Mouse (Mus musculus) cerebellum, postnatal 14 days (tissue): Measurements from ENCODE around the gene Anxa11.
"Not testable (repeated sequence)": the region's sequence is repeated elsewhere in the genome, so short reads cannot be mapped to it uniquely, and the experiment has no call there.

Experiments used
- DNase-seq, 2 experiments: peaks; one replicate each; pipeline ENCODE4 v3.0.0; 2021; ENCODE audit warnings: mixed read lengths in 2 of 2

The Anxa11 gene

DNA sequence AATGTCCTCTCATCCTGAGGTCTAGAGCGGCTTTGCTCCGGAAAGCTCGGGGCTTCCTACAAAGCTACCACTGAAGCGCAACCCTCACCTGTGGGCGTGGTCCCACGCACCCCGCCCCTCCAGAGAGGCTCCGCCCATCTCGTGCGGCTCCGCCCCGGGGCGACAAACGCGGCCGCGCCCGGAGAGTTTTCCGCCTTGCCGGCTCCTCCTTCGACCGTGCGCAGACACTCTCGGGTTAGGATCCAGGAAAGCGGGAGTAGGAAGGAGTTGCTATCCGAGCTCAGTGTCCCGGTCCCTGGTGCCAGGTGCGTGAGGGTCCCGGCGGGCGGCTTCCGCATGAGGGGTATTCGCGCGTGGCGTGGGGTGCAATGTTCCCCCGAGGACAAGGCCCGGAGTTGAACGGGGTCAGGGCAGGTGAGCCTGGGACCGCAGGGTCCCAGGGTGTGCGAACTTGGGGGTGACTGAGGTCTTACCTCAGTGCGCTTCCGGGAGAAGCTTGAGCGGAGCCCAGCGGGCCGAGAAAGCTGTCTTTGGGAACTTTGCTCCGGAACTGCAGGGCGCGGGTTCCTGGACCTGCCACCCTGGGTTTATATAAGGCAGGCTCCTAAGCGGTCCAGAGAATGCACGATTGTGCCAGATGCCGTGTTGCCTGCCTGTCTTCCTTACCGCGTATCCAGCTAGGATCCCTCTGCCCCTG, at the start of gene Anxa11:
Gene Anxa11, plus strand, starts transcription at position 166 of the 697 bp plus-strand sequence.
- DNase-seq, result peak; percentile 43 to 58

DNA sequence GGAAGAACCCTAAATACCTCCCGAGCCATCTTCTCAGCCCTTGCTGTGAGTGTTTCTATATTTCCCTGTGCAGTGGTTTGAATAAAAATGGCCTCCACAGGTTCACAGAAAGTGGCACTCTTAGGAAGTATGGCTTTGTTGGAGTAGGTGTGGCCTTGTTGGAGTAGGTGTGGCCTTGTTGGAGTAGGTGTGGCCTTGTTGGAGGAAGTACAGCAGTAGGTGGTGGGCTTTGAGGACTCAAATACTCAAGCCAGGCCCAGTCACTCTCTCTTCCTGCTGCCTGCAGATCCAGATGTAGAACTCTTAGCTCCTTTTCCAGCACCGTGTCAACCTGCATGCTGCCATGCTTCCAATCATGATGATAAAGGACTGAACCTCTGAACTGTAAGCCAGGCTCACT, 47.6 kb upstream of the Anxa11 start:
- DNase-seq, result no peak

DNA sequence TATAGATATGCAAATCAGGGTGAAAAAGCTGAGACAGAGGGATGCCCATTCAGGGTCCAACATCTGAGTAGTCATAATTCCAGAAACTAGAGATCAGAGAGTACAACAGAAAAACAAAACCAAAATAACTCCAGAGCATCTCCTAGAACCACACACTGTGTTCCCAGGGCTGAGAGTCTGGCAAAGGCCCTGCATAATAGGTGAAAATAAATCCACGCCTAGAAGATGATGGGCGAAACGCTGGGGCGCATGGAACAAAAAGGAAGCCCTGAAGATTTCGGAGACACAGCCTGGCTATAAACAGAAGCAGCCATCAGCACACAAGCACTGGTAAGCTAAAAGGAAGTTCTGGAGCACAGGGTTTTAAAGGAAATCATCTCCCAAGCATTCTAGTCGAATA, 46.9 kb upstream of the Anxa11 start:
- DNase-seq, result no peak

DNA sequence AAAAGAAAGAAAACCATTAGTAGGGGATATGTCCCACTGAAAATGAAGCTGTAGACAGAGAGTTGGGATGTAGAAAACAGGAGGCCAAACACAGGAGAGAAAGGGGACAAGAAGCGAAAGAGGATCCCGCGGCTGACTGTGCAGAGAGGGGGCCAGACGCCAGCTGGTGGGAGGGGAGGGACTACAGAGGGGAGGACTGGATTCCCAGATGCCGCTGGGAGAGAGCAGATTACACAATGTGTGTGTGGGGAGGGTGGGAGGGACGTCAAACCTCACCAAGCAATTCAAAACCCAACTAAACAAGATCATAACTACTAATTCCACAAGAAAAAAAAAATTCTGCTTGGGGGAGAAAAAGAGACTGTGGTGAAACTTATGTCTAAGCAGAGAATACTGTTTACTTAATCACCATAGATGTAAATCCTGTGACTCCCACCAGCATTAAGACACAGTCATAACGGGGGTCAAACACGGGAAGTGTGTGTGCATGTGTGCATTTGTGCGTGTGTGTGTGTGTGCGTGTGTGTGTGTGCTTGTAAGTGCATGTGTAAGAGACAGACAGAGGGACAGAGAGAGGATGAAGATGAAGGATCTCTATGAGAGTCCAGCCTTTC, 46.3 kb upstream of the Anxa11 start:
- DNase-seq, result peak; percentile 32 to 52

DNA sequence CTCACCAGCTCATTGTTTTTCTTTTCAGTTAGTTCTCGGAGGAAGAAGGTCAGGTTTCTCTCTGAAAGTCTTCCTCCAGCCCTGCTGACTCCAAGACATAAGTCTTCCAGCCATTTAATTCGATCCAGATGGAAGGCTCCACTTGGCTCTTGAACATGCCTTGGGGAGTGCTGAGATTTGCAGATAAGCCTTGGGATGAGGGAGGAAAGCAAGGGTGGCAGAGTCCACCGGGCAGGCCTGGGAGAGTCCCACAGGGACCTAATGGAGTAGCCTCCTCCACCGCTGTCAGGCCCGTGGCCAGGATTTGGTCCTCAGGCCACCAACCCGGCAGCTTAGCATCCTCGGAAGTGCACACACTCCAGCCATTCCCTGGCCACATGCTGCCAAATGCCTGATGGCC, 45.3 kb upstream of the Anxa11 start:
- DNase-seq, result no peak

DNA sequence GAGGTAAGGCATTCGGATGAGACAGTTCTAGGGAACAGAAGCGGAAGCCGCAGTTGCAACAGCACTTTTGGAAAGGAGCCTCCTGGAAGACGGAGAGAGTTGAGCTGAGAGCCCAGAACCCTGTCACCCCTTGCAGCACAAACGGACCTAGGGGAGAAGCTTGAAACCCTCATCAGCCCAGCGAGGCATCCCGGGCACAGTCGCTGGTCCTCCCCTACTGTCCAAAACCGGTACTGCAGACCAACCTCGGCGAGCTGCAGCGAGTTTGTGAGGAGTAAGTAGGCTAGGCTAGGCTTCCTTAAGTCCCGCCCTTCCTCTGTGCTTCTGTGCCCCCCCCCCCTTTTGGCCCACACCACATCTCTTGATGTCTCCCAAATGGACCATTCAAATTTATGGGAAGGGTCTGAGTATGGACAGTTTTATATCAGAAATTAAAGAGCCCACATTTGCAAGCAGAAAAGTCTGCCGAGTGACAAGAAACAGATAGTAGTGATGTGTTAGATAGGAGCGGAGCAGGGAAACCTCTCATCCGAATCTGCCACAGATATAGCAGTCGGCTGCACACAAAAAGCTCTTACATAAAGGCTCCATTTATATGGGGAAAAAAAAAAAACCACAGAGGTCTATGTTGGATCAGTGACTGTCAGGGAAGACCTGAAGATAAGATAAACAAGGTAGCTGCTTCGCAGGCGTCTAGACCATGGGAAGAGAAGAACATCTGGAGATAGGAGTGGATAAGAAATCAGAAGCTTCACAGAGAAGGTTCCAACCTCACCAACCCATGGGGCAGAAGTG, 41.6 kb upstream of the Anxa11 start:
- DNase-seq, result peak; percentile 89 to 92

DNA sequence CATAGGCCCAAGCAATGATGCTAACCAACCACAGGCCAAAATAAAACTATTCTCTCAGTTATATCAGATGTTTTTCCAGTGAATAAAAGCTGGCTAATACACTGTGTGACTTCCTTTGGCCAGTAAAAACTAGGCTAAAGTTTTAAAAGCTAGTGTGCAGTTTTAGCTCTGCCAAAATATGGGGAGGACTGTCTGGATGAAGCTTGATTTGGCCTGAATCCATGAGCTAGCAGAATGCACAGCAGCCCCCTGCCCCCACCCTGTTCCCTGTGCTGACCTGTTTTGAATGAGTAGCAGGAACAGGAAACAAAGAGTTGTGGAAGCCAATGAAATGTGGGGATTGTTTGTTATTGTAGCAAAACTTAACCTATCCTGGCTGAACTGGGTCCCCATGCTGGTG, 39.4 kb upstream of the Anxa11 start:
- no peak for DNase-seq

DNA sequence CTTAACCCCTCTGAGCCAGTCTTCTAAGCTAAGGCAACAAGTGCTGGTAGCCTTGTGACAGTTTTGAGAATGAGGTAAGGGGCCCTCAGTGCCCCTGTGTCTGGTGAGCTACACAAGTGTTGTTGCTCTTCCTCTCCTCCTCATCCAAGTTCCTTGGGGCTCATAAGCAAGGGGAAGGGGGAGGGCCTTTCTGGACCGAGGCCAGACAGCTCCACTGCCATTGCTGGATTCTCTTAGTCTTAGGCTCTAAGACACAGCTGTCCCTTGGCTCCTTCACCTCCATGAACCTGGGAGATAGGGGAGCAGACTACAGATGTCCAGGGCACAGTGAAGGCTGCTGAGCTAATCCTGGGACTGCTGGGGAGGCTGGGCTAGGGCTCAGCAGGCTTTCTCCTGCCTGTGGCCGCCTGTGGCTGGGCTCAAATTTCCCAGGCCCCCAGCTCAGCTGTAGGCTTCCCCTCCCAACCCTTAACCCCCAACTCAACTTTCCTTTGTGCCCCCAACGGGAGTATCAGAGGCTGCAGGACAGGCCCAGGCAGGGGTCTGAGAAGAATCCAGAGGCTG, 38.6 kb upstream of the Anxa11 start:
- no peak for DNase-seq

DNA sequence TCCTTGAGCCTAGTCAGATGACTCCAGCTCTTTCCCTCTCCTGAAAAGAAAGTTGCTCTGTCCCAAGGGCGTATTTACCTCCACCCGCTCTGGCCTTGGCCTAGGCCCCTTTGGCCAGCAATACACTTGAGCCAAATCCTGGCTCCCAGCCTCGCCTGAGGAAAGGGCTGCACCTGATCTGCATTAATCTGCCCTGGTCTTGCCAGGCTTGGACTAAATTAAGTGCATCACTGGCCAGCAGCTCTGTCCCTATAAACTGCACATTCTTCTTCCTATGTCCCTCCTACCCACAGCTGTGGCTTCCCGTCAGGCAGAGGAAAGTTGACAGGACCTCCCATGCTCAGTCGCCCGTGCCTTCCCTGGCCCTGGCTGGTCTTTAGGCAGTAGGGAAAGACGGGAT, 36.1 kb upstream of the Anxa11 start:
- peak; percentile 58 to 61 for DNase-seq

DNA sequence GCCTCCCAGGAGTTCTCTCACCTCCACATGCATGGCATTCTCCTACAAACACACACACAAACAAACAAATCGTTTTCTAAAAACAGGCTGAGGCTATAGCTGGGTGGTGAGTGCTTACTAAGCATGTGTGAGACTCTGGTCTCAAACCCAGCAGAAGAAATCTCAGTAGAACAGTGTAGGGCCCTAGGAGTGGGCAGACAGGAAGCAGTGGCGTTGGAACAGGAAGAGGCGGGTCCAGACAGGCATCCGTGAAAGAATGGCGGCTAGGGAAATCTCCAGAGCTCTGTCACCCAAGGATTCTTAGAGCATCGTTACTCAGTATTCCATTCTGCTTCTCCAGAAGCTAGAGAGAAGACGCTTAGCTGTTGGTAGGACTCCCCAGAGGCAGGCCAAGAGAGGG, 35.4 kb upstream of the Anxa11 start:
- DNase-seq, result no peak

DNA sequence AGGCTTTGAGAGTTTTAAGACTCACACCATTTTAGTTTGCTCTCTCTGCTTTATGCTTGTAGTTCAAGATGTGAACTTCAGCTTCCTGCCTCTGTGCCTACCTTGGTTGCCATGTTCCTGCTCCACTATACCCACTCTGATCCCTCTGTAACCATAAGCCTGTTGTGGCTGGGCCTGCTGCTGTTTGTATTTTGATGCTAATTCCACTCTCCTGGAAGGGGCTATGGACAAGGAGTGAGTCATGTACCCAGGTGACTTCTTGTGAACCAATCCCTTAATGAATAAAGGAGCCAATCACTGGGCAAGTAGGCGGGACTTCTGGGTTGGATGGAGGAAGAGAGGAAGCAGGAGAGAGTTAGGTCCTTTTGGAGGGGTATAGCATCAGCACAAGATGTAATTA, 30.9 kb upstream of the Anxa11 start:
- not testable (repeated sequence) for DNase-seq

DNA sequence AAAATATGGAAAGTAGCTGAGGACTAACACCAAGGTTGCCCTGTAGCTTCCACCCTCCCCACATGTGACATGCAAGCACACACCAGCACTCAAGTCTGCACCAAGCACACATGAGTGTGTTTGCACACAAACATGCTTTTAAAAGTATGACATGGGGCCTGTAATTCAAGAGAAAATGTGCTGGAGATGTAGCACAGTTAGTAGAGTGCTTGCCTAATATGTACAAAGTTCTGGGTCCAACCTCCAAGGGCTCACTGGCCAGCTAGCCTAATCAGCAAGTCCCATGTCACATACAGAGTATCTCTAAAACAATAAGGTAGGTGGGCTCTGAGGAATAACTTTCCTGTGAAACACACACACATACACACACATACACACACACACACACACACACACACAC, 27.8 kb upstream of the Anxa11 start:
- no peak for DNase-seq

DNA sequence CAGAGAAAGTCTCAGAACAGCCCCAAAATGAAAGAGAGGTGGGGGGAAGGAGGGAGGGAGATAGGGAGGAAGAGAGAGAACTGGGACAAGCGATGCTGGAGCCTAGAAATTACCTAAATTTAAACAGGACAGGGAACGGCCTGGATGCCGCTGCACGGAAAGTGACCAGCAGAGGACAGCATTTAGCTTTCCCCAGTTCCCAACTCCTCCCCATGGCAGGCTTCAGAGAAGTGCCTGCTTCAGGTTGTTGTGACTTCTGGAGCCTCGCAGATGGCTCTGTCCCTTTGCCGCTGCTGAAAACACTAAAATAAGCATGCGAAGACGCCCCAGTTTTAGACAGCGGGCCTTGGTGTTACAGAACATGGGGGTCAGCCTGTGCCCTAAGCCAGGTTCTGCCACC, 25.5 kb upstream of the Anxa11 start:
- DNase-seq, result peak; percentile 81 to 84

DNA sequence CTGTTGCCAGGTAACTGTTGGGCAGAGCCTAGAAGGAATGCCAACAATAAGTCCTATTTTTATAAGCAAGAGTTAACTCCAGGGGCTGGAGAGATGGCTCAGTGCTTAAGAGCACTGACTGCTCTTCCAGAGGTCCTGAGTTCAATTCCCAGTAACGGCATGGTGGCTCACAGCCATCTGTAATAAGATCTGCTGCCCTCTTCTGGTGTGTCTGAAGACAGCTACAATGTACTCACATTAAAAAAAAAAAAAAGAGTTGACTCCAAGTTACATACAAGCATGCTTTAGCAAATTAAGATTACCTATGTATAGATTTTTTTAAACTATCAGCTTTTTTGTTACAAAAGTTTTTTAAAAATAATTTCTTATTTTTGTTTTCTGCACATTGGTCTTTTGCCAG, 19.4 kb upstream of the Anxa11 start:
- DNase-seq, result no peak

DNA sequence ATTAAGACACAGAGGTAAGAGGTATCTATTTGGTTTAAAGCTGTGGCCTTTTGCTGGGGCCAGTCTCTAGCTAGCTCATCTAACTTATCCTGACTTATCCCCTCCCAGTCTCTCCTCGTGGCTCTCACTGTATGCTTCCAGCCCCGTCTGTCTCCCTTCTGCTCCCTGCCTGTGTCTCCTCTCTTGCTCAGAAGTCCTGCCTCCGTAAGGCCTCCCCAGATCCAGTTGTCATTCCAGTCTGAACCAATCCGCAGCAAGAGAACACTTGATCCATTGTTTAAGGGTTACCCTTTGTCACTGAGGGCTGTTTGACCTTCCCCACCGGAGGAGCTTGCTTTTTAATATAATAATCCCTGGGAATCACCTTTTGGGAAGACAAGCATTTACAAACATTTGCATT, 17.0 kb upstream of the Anxa11 start:
- DNase-seq, result no peak

DNA sequence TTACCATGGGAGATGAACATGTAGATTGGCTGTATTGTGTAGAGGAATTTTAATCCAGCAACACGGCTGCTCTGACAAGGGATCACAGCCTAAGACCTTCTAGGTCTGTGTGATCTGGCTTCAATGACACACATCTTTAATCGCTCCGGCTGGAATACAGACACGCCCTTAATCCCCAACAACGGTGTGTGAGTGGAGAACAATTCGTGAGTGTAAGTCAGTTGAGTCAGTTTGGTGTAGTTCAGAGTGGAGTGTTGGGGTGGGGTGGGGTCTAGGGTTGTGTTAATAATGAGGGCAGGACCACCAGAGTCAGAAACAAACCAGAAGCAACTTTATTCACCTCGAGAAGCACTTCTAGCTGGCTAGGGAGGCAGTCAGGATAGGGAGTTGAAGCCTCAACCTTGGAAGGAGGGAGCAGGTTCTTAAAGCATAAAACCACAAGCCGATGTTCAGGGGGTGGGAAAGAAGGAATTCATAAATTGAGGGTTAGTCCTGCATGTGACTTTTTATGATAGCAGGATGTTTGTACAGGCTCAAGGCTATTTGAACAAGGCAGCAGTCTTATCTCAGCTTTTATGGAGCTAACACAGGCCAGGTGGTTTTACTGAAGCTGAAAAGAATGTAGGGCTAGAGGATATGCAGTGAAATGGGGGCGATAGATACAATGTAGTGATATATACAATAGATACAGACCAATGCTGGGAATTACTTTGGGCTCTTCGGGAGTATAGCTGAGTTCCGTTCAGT, 15.9 kb upstream of the Anxa11 start:
- no peak for DNase-seq

DNA sequence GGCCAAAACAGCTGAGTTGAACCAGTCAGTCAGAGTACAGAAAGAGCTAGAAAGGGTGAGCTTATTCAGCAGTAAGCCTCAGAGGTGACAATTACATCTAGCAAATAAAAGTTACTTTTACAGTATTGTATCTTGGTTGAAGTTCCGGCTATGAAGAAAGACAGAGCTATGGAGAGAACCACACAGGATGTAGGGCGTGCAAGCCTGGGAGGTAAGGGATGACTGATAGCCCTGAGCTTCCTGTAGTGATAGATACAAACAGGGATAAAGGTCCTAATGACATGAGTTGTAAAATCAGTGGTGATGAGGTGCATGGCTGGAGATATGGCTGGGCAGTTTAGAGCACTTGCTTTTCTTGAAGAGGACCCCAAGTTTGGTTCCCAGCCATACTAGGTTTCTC, 15.1 kb upstream of the Anxa11 start:
- DNase-seq, result no peak

DNA sequence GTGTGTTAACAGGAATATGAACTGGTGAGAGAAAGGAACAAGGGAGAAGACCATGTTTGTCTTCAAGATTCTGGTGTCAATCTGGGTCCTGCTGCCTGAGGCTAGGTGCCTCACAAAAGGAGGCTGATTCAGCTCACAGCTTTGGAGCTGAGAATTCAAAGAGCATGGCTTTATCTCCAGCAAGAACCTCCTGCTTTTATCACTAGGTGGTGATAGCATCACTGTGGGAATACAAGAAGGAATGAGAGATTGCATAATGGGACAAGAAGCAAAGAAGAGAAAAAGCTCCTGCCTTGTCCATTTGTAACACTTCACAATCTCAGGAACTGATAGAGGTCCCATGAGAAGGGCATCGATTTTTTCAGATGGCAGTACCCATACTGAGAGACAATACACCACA, 10.6 kb upstream of the Anxa11 start:
- DNase-seq, result no peak

DNA sequence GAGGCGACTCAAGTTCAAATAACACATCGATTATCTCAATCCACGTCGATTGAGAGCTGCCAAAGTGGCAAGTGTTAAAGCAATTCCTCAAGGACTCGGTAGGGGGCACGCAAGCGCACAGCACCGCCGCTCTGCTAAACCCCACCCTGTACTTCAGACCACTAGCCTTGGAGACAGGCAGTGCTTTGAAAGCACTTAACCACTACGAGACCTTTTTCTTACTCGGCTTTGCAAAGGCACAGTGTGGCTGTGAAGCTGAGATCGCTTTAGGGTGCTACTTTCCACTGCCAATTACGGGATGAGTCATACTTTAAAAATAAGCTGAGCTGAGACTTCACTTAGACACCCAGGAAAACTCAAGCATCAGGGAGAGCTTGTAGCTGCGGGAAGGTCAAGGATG, 9.7 kb upstream of the Anxa11 start:
- DNase-seq, result peak; percentile 72 to 75

DNA sequence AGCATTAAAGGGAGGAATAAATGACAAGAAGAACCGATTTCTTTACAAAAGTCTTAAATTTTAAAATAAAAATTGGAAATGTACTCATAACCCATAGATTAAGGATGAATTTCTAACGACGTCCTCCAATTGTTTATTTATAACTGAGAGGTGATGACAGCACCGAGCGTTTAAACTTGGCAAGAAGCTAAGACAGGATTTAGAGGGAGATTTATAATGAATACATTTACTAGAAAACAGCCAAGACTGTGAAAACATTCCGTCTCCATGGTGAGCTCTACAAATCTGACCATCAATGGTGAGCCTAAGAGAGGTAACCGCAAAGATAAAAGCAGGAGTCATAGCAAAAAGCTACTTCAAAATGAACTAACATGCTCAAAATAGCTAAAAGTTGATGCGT, 3.5 kb upstream of the Anxa11 start:
- DNase-seq, result no peak

DNA sequence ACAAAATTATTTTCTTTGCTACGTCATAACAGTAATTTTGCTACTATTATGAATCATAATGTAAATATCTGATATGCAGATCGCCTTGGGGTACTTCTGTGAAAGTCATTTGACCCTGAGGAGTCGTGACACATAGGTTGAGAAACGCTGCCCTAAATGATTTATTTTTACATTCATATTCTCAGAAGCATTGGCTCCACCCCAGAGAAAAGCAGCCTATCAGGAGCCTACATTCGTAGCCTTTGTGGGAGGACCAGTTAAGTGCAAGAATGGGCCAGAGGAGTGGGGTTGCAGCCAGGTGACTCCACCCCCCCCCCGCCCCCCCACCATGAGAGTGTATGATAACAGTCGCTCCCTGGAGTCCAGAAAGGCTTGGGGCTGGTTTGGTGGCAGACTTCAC, 2.2 kb upstream of the Anxa11 start:
- DNase-seq, result no peak

DNA sequence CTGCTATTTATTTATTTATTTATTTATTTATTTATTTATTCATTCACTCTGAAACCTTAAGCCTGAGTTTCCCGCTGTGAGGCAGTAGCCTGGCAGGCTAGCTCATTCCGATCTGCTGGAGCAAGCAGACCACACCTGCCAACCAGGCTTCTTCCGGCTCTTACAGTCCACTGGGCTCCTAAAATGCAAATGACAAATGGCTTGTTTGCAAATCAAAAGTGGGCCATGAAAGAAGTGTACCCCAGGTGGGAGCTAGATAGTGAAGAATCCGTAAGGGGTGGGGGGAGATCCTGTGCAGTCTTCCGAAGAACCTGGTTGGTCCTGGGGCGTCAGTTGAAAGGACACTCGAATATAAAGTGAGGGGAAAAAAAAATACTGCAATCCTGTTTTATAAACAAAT, 995 bp upstream of the Anxa11 start:
- no peak for DNase-seq

DNA sequence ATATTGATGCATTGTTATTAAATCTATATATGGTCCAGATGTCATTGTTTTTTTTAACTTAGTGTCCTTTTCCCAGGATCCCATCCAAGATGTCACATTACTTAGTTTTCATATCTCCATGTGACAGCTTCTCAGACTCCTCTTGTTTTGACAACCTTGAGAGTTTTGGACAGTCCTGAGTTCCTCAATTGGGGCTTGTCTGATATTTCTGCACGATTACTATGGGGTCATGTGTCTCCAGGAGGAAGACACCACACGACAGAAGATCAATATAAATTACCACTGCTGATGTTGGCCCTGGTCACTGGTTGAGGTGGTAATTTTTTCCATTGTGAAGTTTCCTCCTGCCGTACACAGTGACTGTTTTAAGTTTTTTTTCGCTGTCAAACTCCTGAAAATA, 377 bp upstream of the Anxa11 start:
- no peak for DNase-seq
